Mouse (Mus musculus): ENCODE data around the gene Itpr2.

DNA sequence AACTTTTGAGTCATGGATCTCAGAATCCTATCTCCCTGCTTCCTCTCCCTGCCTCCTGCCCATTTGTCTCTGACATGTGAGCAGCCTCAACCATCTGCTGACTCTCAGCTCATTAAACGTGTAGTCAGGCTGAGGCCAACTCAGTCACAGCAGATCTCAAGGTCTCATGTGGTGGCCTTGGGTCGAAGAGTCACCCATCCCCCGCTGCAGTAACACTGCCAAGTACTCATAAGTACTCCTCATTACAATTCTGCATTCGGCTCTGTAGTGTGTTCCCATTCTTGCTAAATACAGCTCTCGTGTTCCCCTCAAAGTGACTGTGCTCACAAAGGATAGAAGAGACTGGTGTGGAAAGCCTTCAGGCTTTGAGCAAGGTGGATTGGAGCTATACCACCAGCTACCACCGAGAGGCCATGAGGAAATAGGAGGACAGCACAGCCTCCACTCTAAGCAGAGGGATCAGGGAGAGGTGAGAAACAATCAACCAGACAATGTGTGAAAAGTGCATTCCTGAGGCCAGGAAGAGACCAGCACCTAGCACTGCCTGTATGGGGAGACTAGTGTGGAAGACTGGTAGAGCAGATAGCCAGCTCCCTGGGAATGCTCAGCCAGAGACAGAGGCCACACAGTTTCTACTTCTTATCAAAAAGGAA, 170.9 kb downstream of the Itpr2 start:
- TF ChIP-seq CTCF (IDR thresholded peaks at IDR 0.05; ENCODE audit: low read depth) (no peak), EP300 (optimal IDR thresholded peaks at IDR 0.05) (no peak)

Data from stomach, postnatal 0 days (tissue).